Mouse (Mus musculus) CH12.LX (cell line): ENCODE data around the gene Themis. TPM values are rescaled to one million over a fixed set of nuclear protein-coding genes. Genes with fewer than 3 reads are reported as not detected.

ENCODE experiments used
- DNase-seq: peaks from one replicate; pipeline ENCODE4 v3.0.0-alpha.2; 2013; ENCODE audit errors: extremely low read depth
- H3K27ac ChIP-seq: 2 replicates; pipeline ENCODE4 v1.5.1; 2012; ENCODE audit warnings: low read depth, mild to moderate bottlenecking, control low read depth, moderate library complexity; ENCODE audit not compliant: insufficient read depth
- H3K27me3 ChIP-seq: replicated peaks from 2 replicates; pipeline ENCODE3; 2012; ENCODE audit warnings: inconsistent platforms
- H3K36me3 ChIP-seq, 2 experiments: replicated peaks in 1 of 2; 2 replicates each; pipeline versions ENCODE3 to v1.6.1; 2012; ENCODE audit warnings: inconsistent platforms in 1 of 2, low read length in 1 of 2, mild to moderate bottlenecking in 1 of 2, mixed read lengths in 1 of 2, moderate library complexity in 1 of 2; ENCODE audit not compliant: control insufficient read depth in 1 of 2, insufficient read depth in 1 of 2
- H3K4me1 ChIP-seq, 2 experiments: 2 replicates each; pipeline ENCODE4 v1.6.1; 2012; ENCODE audit warnings: inconsistent platforms in 1 of 2, moderate library complexity in 1 of 2; ENCODE audit not compliant: insufficient read depth in 2 of 2, control insufficient read depth in 1 of 2
- H3K4me2 ChIP-seq: 2 replicates; pipeline ENCODE4 v1.6.1; 2012; ENCODE audit warnings: low read depth, mild to moderate bottlenecking, control low read depth; ENCODE audit not compliant: poor library complexity, insufficient read depth, severe bottlenecking
- H3K4me3 ChIP-seq, 3 experiments: fragments of 150-350 bp in 1 of 3; sonication (generic) in 1 of 3; replicated peaks in 1 of 3; 2 replicates each; pipeline versions ENCODE3 to v1.5.1; 2011 to 2012; ENCODE audit warnings: low read depth in 2 of 3, low read length in 2 of 3, mild to moderate bottlenecking in 2 of 3, moderate library complexity in 2 of 3, control low read depth in 1 of 3, improper control_type of control experiment in 1 of 3, inconsistent platforms in 1 of 3, mixed read lengths in 1 of 3; ENCODE audit not compliant: poor library complexity in 1 of 3
- H3K79me2 ChIP-seq: replicated peaks from 2 replicates; pipeline ENCODE4 v1.6.1; 2012; ENCODE audit warnings: mild to moderate bottlenecking, moderate library complexity; ENCODE audit not compliant: control insufficient read depth, poor library complexity, insufficient read depth, severe bottlenecking; ENCODE audit errors: extremely low read depth
- H3K9ac ChIP-seq: 2 replicates; pipeline ENCODE4 v1.6.1; 2012; ENCODE audit warnings: low read depth, mild to moderate bottlenecking, control low read depth, moderate library complexity; ENCODE audit not compliant: insufficient read depth
- H3K9me3 ChIP-seq: replicated peaks from 2 replicates; pipeline ENCODE3; 2012; ENCODE audit warnings: low read length, inconsistent platforms, mixed read lengths
- BHLHE40 ChIP-seq: IDR thresholded peaks from 2 replicates; pipeline ENCODE4 v1.6.1; 2011; ENCODE audit warnings: mild to moderate bottlenecking, low read depth, low read length, improper control_type of control experiment
- CHD1 ChIP-seq: IDR thresholded peaks from 2 replicates; pipeline ENCODE4 v1.6.1; 2012; ENCODE audit warnings: low read depth, low read length, improper control_type of control experiment, inconsistent platforms
- CHD2 ChIP-seq: IDR thresholded peaks from 2 replicates; pipeline ENCODE4 v1.6.1; 2011; ENCODE audit warnings: low read length, improper control_type of control experiment
- CTCF ChIP-seq, 2 experiments: IDR thresholded peaks in 1 of 2; conservative IDR thresholded peaks in 1 of 2; 2 replicates each; pipeline ENCODE4 v1.5.1; 2011 to 2012; ENCODE audit warnings: low read depth in 2 of 2, low read length in 2 of 2, improper control_type of control experiment in 1 of 2, inconsistent platforms in 1 of 2, mild to moderate bottlenecking in 1 of 2, moderate library complexity in 1 of 2
- E2F4 ChIP-seq: IDR thresholded peaks from 2 replicates; pipeline ENCODE4 v1.6.1; 2011; ENCODE audit warnings: low read depth, low read length, improper control_type of control experiment; ENCODE audit not compliant: insufficient replicate concordance
- EP300 ChIP-seq: IDR thresholded peaks from 2 replicates; pipeline ENCODE4 v1.6.1; 2011; ENCODE audit warnings: low read length, improper control_type of control experiment
- ETS1 ChIP-seq: conservative IDR thresholded peaks from 2 replicates; pipeline ENCODE4 v1.6.1; 2012; ENCODE audit warnings: low read depth, mild to moderate bottlenecking, inconsistent platforms, low read length, improper control_type of control experiment, moderate library complexity
- IRF4 ChIP-seq: IDR thresholded peaks from 2 replicates; pipeline ENCODE4 v1.6.1; 2014; ENCODE audit warnings: low read depth, mild to moderate bottlenecking, inconsistent platforms, low read length, improper control_type of control experiment
- JUN ChIP-seq: IDR thresholded peaks from 2 replicates; pipeline ENCODE4 v1.6.1; 2011; ENCODE audit warnings: low read depth, mild to moderate bottlenecking, low read length, improper control_type of control experiment, moderate library complexity; ENCODE audit not compliant: insufficient read depth
- KAT2A ChIP-seq: IDR thresholded peaks from 2 replicates; pipeline ENCODE4 v1.6.1; 2012; ENCODE audit warnings: low read length, improper control_type of control experiment, inconsistent platforms; ENCODE audit not compliant: insufficient replicate concordance
- MAFK ChIP-seq: IDR thresholded peaks from 2 replicates; pipeline ENCODE4 v1.6.1; 2011; ENCODE audit warnings: low read length, improper control_type of control experiment; ENCODE audit not compliant: insufficient replicate concordance
- MAX ChIP-seq: IDR thresholded peaks from 2 replicates; pipeline ENCODE4 v1.6.1; 2011; ENCODE audit warnings: low read length, improper control_type of control experiment
- MAZ ChIP-seq: IDR thresholded peaks from 2 replicates; pipeline ENCODE4 v1.6.1; 2012; ENCODE audit warnings: low read depth, mild to moderate bottlenecking, inconsistent platforms, low read length, improper control_type of control experiment, moderate library complexity
- MEF2A ChIP-seq: IDR thresholded peaks from 2 replicates; pipeline ENCODE4 v1.6.1; 2014; ENCODE audit warnings: low read depth, mild to moderate bottlenecking, inconsistent platforms, low read length, improper control_type of control experiment, borderline replicate concordance
- MXI1 ChIP-seq: IDR thresholded peaks from 2 replicates; pipeline ENCODE4 v1.6.1; 2011; ENCODE audit warnings: mild to moderate bottlenecking, low read depth, low read length, improper control_type of control experiment
- MYC ChIP-seq: IDR thresholded peaks from 2 replicates; pipeline ENCODE4 v1.6.1; 2011; ENCODE audit warnings: low read depth, mild to moderate bottlenecking, improper control_type of control experiment, low read length
- NELFE ChIP-seq: IDR thresholded peaks from 2 replicates; pipeline ENCODE4 v1.6.1; 2011; ENCODE audit warnings: low read depth, low read length, improper control_type of control experiment
- NRF1 ChIP-seq: IDR thresholded peaks from 2 replicates; pipeline ENCODE4 v1.6.1; 2014; ENCODE audit warnings: low read depth, mild to moderate bottlenecking, inconsistent platforms, low read length, improper control_type of control experiment, moderate library complexity
- PAX5 ChIP-seq: IDR thresholded peaks from 2 replicates; pipeline ENCODE4 v1.6.1; 2012; ENCODE audit warnings: low read length, inconsistent platforms, mixed read lengths
- POLR2A ChIP-seq: IDR thresholded peaks from 2 replicates; pipeline ENCODE4 v1.6.1; 2011; ENCODE audit warnings: low read depth, mild to moderate bottlenecking, improper control_type of control experiment, low read length
- POLR2AphosphoS2 ChIP-seq: IDR thresholded peaks from 2 replicates; pipeline ENCODE4 v1.6.1; 2011; ENCODE audit warnings: low read depth, low read length, improper control_type of control experiment
- RAD21 ChIP-seq: IDR thresholded peaks from 2 replicates; pipeline ENCODE4 v1.6.1; 2011; ENCODE audit warnings: low read depth, mild to moderate bottlenecking, low read length, improper control_type of control experiment, moderate library complexity
- RCOR1 ChIP-seq: conservative IDR thresholded peaks from 2 replicates; pipeline ENCODE4 v1.6.1; 2012; ENCODE audit warnings: low read depth, mild to moderate bottlenecking, inconsistent platforms, low read length, improper control_type of control experiment
- TBP ChIP-seq: conservative IDR thresholded peaks from 2 replicates; pipeline ENCODE4 v1.6.1; 2011; ENCODE audit warnings: low read depth, low read length, improper control_type of control experiment
- UBTF ChIP-seq: IDR thresholded peaks from 2 replicates; pipeline ENCODE4 v1.6.1; 2012; ENCODE audit warnings: low read depth, mild to moderate bottlenecking, inconsistent platforms, low read length, improper control_type of control experiment, moderate library complexity
- ZMIZ1 ChIP-seq: IDR thresholded peaks from 2 replicates; pipeline ENCODE4 v1.6.1; 2012; ENCODE audit warnings: low read depth, mild to moderate bottlenecking, inconsistent platforms, low read length, improper control_type of control experiment
- dilution Hi-C: fragments of 300-500 bp; cut with MboI; formaldehyde crosslinking; loops from 2 replicates; pipeline ENCODE4 v1.14.3; 2020; ENCODE audit warnings: low sequenced_read_pairs; ENCODE audit not compliant: extremely low pct_unique_long_range_greater_than_20kb, extremely low pct_ligation_motif_present
- in situ Hi-C: fragments of 300-500 bp; cut with MboI; formaldehyde crosslinking; loops from 3 replicates; pipeline ENCODE4 v1.14.3; 2019; ENCODE audit warnings: low sequenced_read_pairs, low pct_ligation_motif_present, low pct_unique_long_range_greater_than_20kb, mixed read lengths
- polyA plus RNA-seq: library from polyadenylated mRNA; unstranded; fragments of >175 nt; gene quantifications from 2 replicates; pipeline ENCODE4 v1.2.1, GENCODE M21; 2012; ENCODE audit warnings: low read depth; ENCODE audit not compliant: insufficient read length
- total RNA-seq, 2 experiments: library from RNA; depleted of rRNA; stranded (reverse); fragments of 300-350 nt in 1 of 2; fragments of >200 nt in 1 of 2; gene quantifications; 2 replicates each; pipeline ENCODE4 v1.2.3; 2012 to 2014

Gene Themis
- total and polyA plus RNA-seq, 3 experiments = not detected

DNA sequence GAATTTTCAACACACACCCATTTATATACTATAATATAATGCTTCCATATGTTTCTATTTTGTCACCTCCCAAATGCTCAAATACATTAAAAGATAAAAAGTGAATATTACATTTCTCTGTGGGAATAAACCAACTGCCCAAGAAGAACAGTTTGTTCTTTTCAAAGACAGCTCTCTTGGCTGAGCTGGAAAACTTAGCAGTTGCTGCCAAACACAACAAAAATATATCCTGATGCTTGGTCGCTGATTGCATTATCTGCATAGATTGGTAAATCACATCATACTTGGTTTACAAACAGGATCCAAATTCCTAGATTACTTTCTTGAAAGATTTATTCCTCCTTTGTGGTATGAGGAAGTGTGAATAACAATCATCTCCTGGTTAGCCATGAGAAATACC lies 69.8 kb downstream of the Themis start:
- no peak overlapping the region for H3K9ac ChIP-seq
- H3K4me2 ChIP-seq = no peak overlapping the region
- in situ Hi-C loops = no loop called here
- dilution Hi-C loops = no loop called here
- H3K27ac ChIP-seq = no peak overlapping the region
- H3K36me3 ChIP-seq = no peaks in the 10 kb centered on the region
- TF ChIP-seq RCOR1 = no peak
- no peak for TF ChIP-seq PAX5
- no peak for TF ChIP-seq E2F4
- no peak for TF ChIP-seq TBP
- no peak for TF ChIP-seq JUN
- TF ChIP-seq NELFE = no peak
- no peak for TF ChIP-seq POLR2AphosphoS2
- no peak for TF ChIP-seq MAX
- peaks cover 2% of the 10 kb centered on the region for H3K9me3 ChIP-seq
- DNase-seq = no peak
- H3K27me3 ChIP-seq = no peaks in the 10 kb centered on the region
- H3K4me3 ChIP-seq = no peak overlapping the region
- H3K79me2 ChIP-seq = no peaks in the 10 kb centered on the region
- H3K4me1 ChIP-seq = no peaks in the 10 kb centered on the region

DNA sequence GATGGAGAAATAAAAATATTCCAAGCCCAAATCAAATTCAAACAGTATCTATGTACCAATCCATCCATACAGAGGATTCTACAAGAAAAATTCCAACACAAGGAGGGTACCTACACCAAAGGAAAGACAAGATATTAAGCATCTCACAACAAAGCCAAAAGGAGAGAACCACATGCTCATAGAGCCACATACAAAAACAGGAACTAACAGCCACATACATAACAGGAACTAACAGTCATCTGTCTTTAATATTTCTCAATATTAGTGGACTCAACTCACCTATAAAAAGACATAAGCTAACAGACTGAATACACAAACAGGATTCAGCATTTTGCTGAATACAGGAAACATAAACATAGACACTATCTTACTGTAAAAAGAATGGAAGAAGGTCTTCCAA lies 78.3 kb downstream of the Themis start:
- no peaks in the 10 kb centered on the region for H3K4me1 ChIP-seq
- TF ChIP-seq CHD2 = no peak
- no peak for TF ChIP-seq RAD21
- no peak for TF ChIP-seq MXI1
- TF ChIP-seq MEF2A = no peak
- TF ChIP-seq IRF4 = no peak
- no peak for TF ChIP-seq CHD1
- H3K36me3 ChIP-seq = no peaks in the 10 kb centered on the region
- no peaks in the 10 kb centered on the region for H3K79me2 ChIP-seq
- no peak for DNase-seq
- no peak overlapping the region for H3K4me3 ChIP-seq
- H3K4me2 ChIP-seq = no peak overlapping the region
- in situ Hi-C loops = no loop called here
- dilution Hi-C loops = no loop called here
- no peaks in the 10 kb centered on the region for H3K9me3 ChIP-seq
- H3K27ac ChIP-seq = no peak overlapping the region
- no peaks in the 10 kb centered on the region for H3K27me3 ChIP-seq
- no peak overlapping the region for H3K9ac ChIP-seq

DNA sequence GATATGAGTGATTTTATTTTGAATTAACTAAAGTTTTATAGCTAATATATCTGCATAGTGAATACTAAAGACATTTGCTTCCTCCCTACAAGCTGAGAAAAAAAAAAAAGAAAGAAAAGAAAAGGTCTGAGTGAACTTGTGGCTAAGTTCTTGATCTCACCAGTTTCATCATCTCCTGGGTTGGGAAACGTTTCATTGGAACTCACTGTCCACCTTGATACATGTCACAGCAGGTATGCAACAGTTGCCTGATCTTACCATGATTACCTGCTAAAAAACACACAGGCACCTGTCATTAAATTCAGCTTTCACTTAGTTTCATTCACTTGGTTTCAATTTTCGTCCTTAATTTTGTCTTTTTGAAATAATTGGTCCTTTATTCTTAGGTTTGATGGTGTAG lies 85.2 kb downstream of the Themis start:
- Histone ChIP-seq H3K4me2 (no peak overlapping the region), H3K79me2 (no peaks in the 10 kb centered on the region), H3K36me3 (no peaks in the 10 kb centered on the region), H3K4me3 (no peak overlapping the region), H3K27ac (no peak overlapping the region), H3K9me3 (no peaks in the 10 kb centered on the region), H3K27me3 (no peaks in the 10 kb centered on the region), H3K9ac (no peak overlapping the region)
- no peak for DNase-seq
- TF ChIP-seq BHLHE40 = no peak
- TF ChIP-seq NRF1 = no peak
- no peak for TF ChIP-seq MYC
- no peak for TF ChIP-seq POLR2AphosphoS2
- no peak for TF ChIP-seq NELFE
- TF ChIP-seq MEF2A = no peak
- TF ChIP-seq UBTF = no peak
- no peak for TF ChIP-seq POLR2A
- no peak for TF ChIP-seq MXI1
- TF ChIP-seq JUN = no peak
- TF ChIP-seq CTCF (conservative IDR thresholded peaks at IDR 0.05 in 1 of 2, IDR thresholded peaks at IDR 0.05 in 1 of 2; ENCODE audit: low read depth in 2 of 2, low read length in 2 of 2) = no peak
- TF ChIP-seq CHD2 = no peak
- TF ChIP-seq E2F4 = no peak
- TF ChIP-seq MAFK = no peak
- no peak for TF ChIP-seq ETS1
- no peak for TF ChIP-seq ZMIZ1
- no peak for TF ChIP-seq MAZ
- no peak for TF ChIP-seq KAT2A
- no peak for TF ChIP-seq CHD1
- no peak for TF ChIP-seq EP300
- TF ChIP-seq, all 38 proteins: peak for 0
- dilution Hi-C loops = no loop called here
- in situ Hi-C loops = no loop called here
- no peaks in the 10 kb centered on the region for H3K4me1 ChIP-seq
